Mouse (Mus musculus): ENCODE data around the gene Tmem52.
A peak's percentile ranks its signal among the peaks of the same experiment; 100 is the strongest.

GRCm38 (mm10) chr4:155473319-155473718 is 4.4 kb downstream of the Tmem52 start:
- TF ChIP-seq POLR2A (IDR thresholded peaks at IDR 0.05; ENCODE audit: insufficient read length, low read depth) (no peak), MYOD1 (IDR thresholded peaks at IDR 0.05; ENCODE audit: control insufficient read depth in 1 of 3, insufficient read length in 2 of 3, low read depth in 2 of 3) (peak in 2 of 3 experiments; percentile 46 to 78), TCF3 (IDR thresholded peaks at IDR 0.05; ENCODE audit: insufficient read length, low read depth) (no peak), MYOG (IDR thresholded peaks at IDR 0.05; ENCODE audit: control insufficient read depth in 1 of 3, insufficient read depth in 1 of 3, insufficient read length in 2 of 3, low read depth in 2 of 3) (peak in 2 of 3 experiments; percentile 14 to 45)
